Mouse (Mus musculus) liver, postnatal 0 days (tissue): ENCODE results near the gene Gm10277.

Experiments
- CTCF ChIP-seq: sonication (generic); IDR thresholded peaks from 2 replicates; pipeline ENCODE4 v1.5.1; 2016; ENCODE audit warnings: antibody characterized with exemption, low read depth
- EP300 ChIP-seq: IDR thresholded peaks from 2 replicates; pipeline ENCODE4 v1.6.1; 2016; ENCODE audit warnings: antibody characterized with exemption, low read depth, mild to moderate bottlenecking

- 0 out of 2 replicates have a peak, but pooled peaks have one; percentile 4 for TF ChIP-seq EP300
- peak; percentile 77 for TF ChIP-seq CTCF
Measured at GRCm38 (mm10) chr11:77766351-77767001, 21.1 kb downstream of the Gm10277 start.
